Mouse (Mus musculus) CD8-positive naive resting alpha-beta T cell, adult 2 months (primary cell): ENCODE measurements around the gene Eml4.

ENCODE experiments used
- DNase-seq, 2 experiments: peaks; one replicate each; pipeline ENCODE4 v3.0.0; 2022; ENCODE audit warnings: low read depth in 2 of 2, low spot score in 2 of 2

Eml4 gene

GRCm38 (mm10) chr17:83483784-83484183 lies 133.1 kb downstream of the Eml4 start:
- DNase-seq: no peak

GRCm38 (mm10) chr17:83487762-83488161 lies 137.0 kb downstream of the Eml4 start:
- no peak for DNase-seq

GRCm38 (mm10) chr17:83498889-83499288 lies 148.2 kb downstream of the Eml4 start:
- no peak for DNase-seq

GRCm38 (mm10) chr17:83499692-83500091 lies 149.0 kb downstream of the Eml4 start:
- no peak for DNase-seq

- no peak for DNase-seq
Observed at GRCm38 (mm10) chr17:83503693-83504092, 153.0 kb downstream of the Eml4 start.

GRCm38 (mm10) chr17:83512130-83512529 lies 161.4 kb downstream of the Eml4 start:
- DNase-seq: no peak

- DNase-seq: no peak
Observed at GRCm38 (mm10) chr17:83513655-83514212, 163.0 kb downstream of the Eml4 start.

GRCm38 (mm10) chr17:83514213-83514701 lies 163.5 kb downstream of the Eml4 start:
- peak; percentile 80 to 87 for DNase-seq

GRCm38 (mm10) chr17:83517280-83518015 lies 166.7 kb downstream of the Eml4 start, which contains the start of gene Cox7a2l:
TSS of gene Cox7a2l (minus strand) at chr17:83517330.
- no peak for DNase-seq

GRCm38 (mm10) chr17:83521881-83522280 lies 171.2 kb downstream of the Eml4 start:
- no peak for DNase-seq

- no peak for DNase-seq
Observed at GRCm38 (mm10) chr17:83522590-83523379, 172.1 kb downstream of the Eml4 start.

- no peak for DNase-seq
Observed at GRCm38 (mm10) chr17:83524753-83525152, 174.0 kb downstream of the Eml4 start.

GRCm38 (mm10) chr17:83525596-83525995 lies 174.9 kb downstream of the Eml4 start:
- no peak for DNase-seq

- no peak for DNase-seq
Observed at GRCm38 (mm10) chr17:83526091-83526561, 175.4 kb downstream of the Eml4 start.

GRCm38 (mm10) chr17:83526624-83527532 lies 176.1 kb downstream of the Eml4 start:
- DNase-seq: peak; percentile 42 to 63

- no peak for DNase-seq
Observed at GRCm38 (mm10) chr17:83527651-83528381, 177.1 kb downstream of the Eml4 start.
